In genomic region chr5:98978316-98978715, GRCm38 (mm10) we compare ENCODE assay signal across 34 mouse cellular contexts. TPM values are rescaled to one million over a fixed set of nuclear protein-coding genes. Genes with fewer than 3 reads are reported as not detected.
"Had no signal": no experiment of that assay in that cellular context is flagged by ENCODE, and none has a peak within 500 bp of the region (broad histone marks: within the 10 kb centered on the region; RNA-seq: fewer than 3 reads in every experiment).

No protein-coding gene starts in this region.

- DNase-seq: left cerebral cortex, postnatal 4 days; liver; liver, embryonic 13.5 days; liver, postnatal 0 days; lung, adult 18-20 months; lung, adult 2 months; lung, embryonic 14.5 days; lung, postnatal 10 days; lung, postnatal 14 days; lung, postnatal 36 days; lung, postnatal 4 days; midbrain, embryonic 14.5 days had no signal

- H3K27ac ChIP-seq: limb, embryonic 10.5 days; limb, embryonic 12.5 days; limb, embryonic 13.5 days; limb, embryonic 15.5 days; liver, embryonic 12.5 days; liver, embryonic 13.5 days; liver, embryonic 14.5 days; liver, embryonic 15.5 days; lung, embryonic 15.5 days; macrophage; midbrain, embryonic 10.5 days; midbrain, embryonic 12.5 days; midbrain, embryonic 13.5 days; midbrain, embryonic 15.5 days had no signal

- H3K4me1 ChIP-seq: limb, embryonic 15.5 days; liver, embryonic 12.5 days; liver, embryonic 13.5 days; liver, embryonic 15.5 days; lung, embryonic 15.5 days; megakaryocyte, embryonic 14.5 days had no signal

- H3K4me3 ChIP-seq: limb, embryonic 10.5 days; limb, embryonic 12.5 days; limb, embryonic 13.5 days; limb, embryonic 15.5 days; liver, embryonic 12.5 days; liver, embryonic 13.5 days; liver, embryonic 15.5 days; lung, embryonic 15.5 days; megakaryocyte, embryonic 14.5 days; midbrain, embryonic 10.5 days; midbrain, embryonic 12.5 days; midbrain, embryonic 13.5 days; midbrain, embryonic 15.5 days; myocyte had no signal

- H3K9ac ChIP-seq: limb, embryonic 12.5 days; limb, embryonic 13.5 days; limb, embryonic 15.5 days; liver, embryonic 12.5 days; liver, embryonic 13.5 days; liver, embryonic 14.5 days; liver, embryonic 15.5 days; liver, postnatal 0 days; lung, embryonic 14.5 days; lung, embryonic 15.5 days; midbrain, embryonic 12.5 days; midbrain, embryonic 13.5 days; midbrain, embryonic 15.5 days had no signal

- H3K27me3 ChIP-seq: limb, embryonic 12.5 days; limb, embryonic 15.5 days; liver, embryonic 12.5 days; liver, embryonic 13.5 days; liver, embryonic 15.5 days; lung, embryonic 15.5 days; megakaryocyte, embryonic 14.5 days; midbrain, embryonic 12.5 days; midbrain, embryonic 13.5 days; midbrain, embryonic 15.5 days had no signal

- H3K4me2 ChIP-seq: limb, embryonic 12.5 days; limb, embryonic 13.5 days; limb, embryonic 15.5 days; liver, embryonic 11.5 days; liver, embryonic 12.5 days; liver, embryonic 13.5 days; liver, embryonic 15.5 days; lung, embryonic 14.5 days; lung, embryonic 15.5 days; midbrain, embryonic 11.5 days; midbrain, embryonic 12.5 days; midbrain, embryonic 13.5 days; midbrain, embryonic 15.5 days had no signal

- H3K36me3 ChIP-seq: limb, embryonic 10.5 days; limb, embryonic 12.5 days; limb, embryonic 13.5 days; limb, embryonic 15.5 days; liver, embryonic 12.5 days; liver, embryonic 13.5 days; liver, embryonic 15.5 days; lung, embryonic 15.5 days; midbrain, embryonic 10.5 days; midbrain, embryonic 12.5 days; midbrain, embryonic 13.5 days; midbrain, embryonic 15.5 days had no signal

- H3K9me3 ChIP-seq: limb, embryonic 10.5 days; limb, embryonic 12.5 days; limb, embryonic 13.5 days; limb, embryonic 15.5 days; liver, embryonic 12.5 days; liver, embryonic 13.5 days; liver, embryonic 15.5 days; lung, embryonic 15.5 days; megakaryocyte, embryonic 14.5 days; midbrain, embryonic 10.5 days; midbrain, embryonic 12.5 days; midbrain, embryonic 13.5 days; midbrain, embryonic 15.5 days had no signal

RNA-seq across cellular contexts. Expression of gene Prkg2, which starts 58.8 kb away (rescaled TPM):
- total RNA-seq: liver, adult 2 months; megakaryocyte progenitor cell, adult 5-6 weeks; megakaryocyte, adult 5-6 weeks; megakaryocyte-erythroid progenitor cell, adult 5-6 weeks; monocyte, adult 5-6 weeks had no signal
- polyA plus RNA-seq: liver, adult 2 months; macrophage had no signal
